Mouse (Mus musculus): Measurements from ENCODE around the gene Ubqln5. TPM values are rescaled to one million over a fixed set of nuclear protein-coding genes. Genes with fewer than 3 reads are reported as not detected.

Ubqln5 gene
- not detected in 2 replicates for polyA plus RNA-seq (2012; ENCODE audit: insufficient read depth, insufficient read length, low replicate concordance, missing spikeins)

GRCm38 (mm10) chr7:104129726-104130125 lies at the start of gene Ubqln5:
Gene Ubqln5 (minus strand): TSS chr7:104129826.
- Histone ChIP-seq H3K27ac (ENCODE audit: insufficient read depth, low read depth, low read length) (no peak within 1 kb of the TSS), H3K4me3 (ENCODE audit: insufficient read depth, low read depth, low read length) (no peak within 1 kb of the TSS), H3K4me1 (ENCODE audit: control insufficient read depth, insufficient read depth, low read length) (no peaks in the 10 kb centered on the region)
- WGBS, result 93% methylated on average over 5 of the region's 5 CpGs
- TF ChIP-seq CTCF (IDR thresholded peaks at IDR 0.05; ENCODE audit: insufficient read depth, low read depth, low read length) (no peak), POLR2A (IDR thresholded peaks at IDR 0.05; ENCODE audit: insufficient read depth, low read depth, low read length) (no peak)

GRCm38 (mm10) chr7:104179074-104179473 lies 49.4 kb upstream of the Ubqln5 start:
- Histone ChIP-seq H3K4me3 (ENCODE audit: insufficient read depth, low read depth, low read length) (no peak overlapping the region), H3K27ac (ENCODE audit: insufficient read depth, low read depth, low read length) (no peak overlapping the region), H3K4me1 (ENCODE audit: control insufficient read depth, insufficient read depth, low read length) (no peaks in the 10 kb centered on the region)
- TF ChIP-seq POLR2A (IDR thresholded peaks at IDR 0.05; ENCODE audit: insufficient read depth, low read depth, low read length), result no peak
- no peak for TF ChIP-seq CTCF (IDR thresholded peaks at IDR 0.05; ENCODE audit: insufficient read depth, low read depth, low read length)
- WGBS, result 69% methylated on average over 1 of the region's 1 CpGs

- no peak for TF ChIP-seq POLR2A (IDR thresholded peaks at IDR 0.05; ENCODE audit: insufficient read depth, low read depth, low read length)
- no peak for TF ChIP-seq CTCF (IDR thresholded peaks at IDR 0.05; ENCODE audit: insufficient read depth, low read depth, low read length)
- WGBS, result 31% methylated on average over 5 of the region's 5 CpGs
Observed at GRCm38 (mm10) chr7:104178422-104179054, 48.9 kb upstream of the Ubqln5 start.

GRCm38 (mm10) chr7:104175085-104175484 lies 45.5 kb upstream of the Ubqln5 start:
- 14% methylated on average over 1 of the region's 1 CpGs for WGBS
- no peak overlapping the region for H3K4me3 ChIP-seq (ENCODE audit: insufficient read depth, low read depth, low read length)
- no peaks in the 10 kb centered on the region for H3K4me1 ChIP-seq (ENCODE audit: control insufficient read depth, insufficient read depth, low read length)
- H3K27ac ChIP-seq (ENCODE audit: insufficient read depth, low read depth, low read length), result no peak overlapping the region
- TF ChIP-seq CTCF (IDR thresholded peaks at IDR 0.05; ENCODE audit: insufficient read depth, low read depth, low read length) (no peak), POLR2A (IDR thresholded peaks at IDR 0.05; ENCODE audit: insufficient read depth, low read depth, low read length) (no peak)

More at GRCm38 (mm10) chr7:104178422-104179054, 48.9 kb upstream of the Ubqln5 start:
- no peak overlapping the region for H3K4me3 ChIP-seq (ENCODE audit: insufficient read depth, low read depth, low read length)
- H3K27ac ChIP-seq (ENCODE audit: insufficient read depth, low read depth, low read length), result no peak overlapping the region
- no peaks in the 10 kb centered on the region for H3K4me1 ChIP-seq (ENCODE audit: control insufficient read depth, insufficient read depth, low read length)

- 75% methylated on average over 6 of the region's 6 CpGs for WGBS
- Histone ChIP-seq H3K4me3 (ENCODE audit: insufficient read depth, low read depth, low read length) (no peak overlapping the region), H3K4me1 (ENCODE audit: control insufficient read depth, insufficient read depth, low read length) (no peaks in the 10 kb centered on the region), H3K27ac (ENCODE audit: insufficient read depth, low read depth, low read length) (no peak overlapping the region)
- TF ChIP-seq CTCF (IDR thresholded peaks at IDR 0.05; ENCODE audit: insufficient read depth, low read depth, low read length) (no peak), POLR2A (IDR thresholded peaks at IDR 0.05; ENCODE audit: insufficient read depth, low read depth, low read length) (no peak)
Observed at GRCm38 (mm10) chr7:104169634-104170204, 40.1 kb upstream of the Ubqln5 start.

GRCm38 (mm10) chr7:104167105-104167504 lies 37.5 kb upstream of the Ubqln5 start:
- Histone ChIP-seq H3K4me1 (ENCODE audit: control insufficient read depth, insufficient read depth, low read length) (no peaks in the 10 kb centered on the region), H3K27ac (ENCODE audit: insufficient read depth, low read depth, low read length) (no peak overlapping the region), H3K4me3 (ENCODE audit: insufficient read depth, low read depth, low read length) (no peak overlapping the region)
- WGBS, result 85% methylated on average over 6 of the region's 6 CpGs
- TF ChIP-seq POLR2A (IDR thresholded peaks at IDR 0.05; ENCODE audit: insufficient read depth, low read depth, low read length), result no peak

- no peak for TF ChIP-seq POLR2A (IDR thresholded peaks at IDR 0.05; ENCODE audit: insufficient read depth, low read depth, low read length)
- no peak for TF ChIP-seq CTCF (IDR thresholded peaks at IDR 0.05; ENCODE audit: insufficient read depth, low read depth, low read length)
- Histone ChIP-seq H3K27ac (ENCODE audit: insufficient read depth, low read depth, low read length) (no peak within 1 kb of the TSS), H3K4me3 (ENCODE audit: insufficient read depth, low read depth, low read length) (no peak within 1 kb of the TSS), H3K4me1 (ENCODE audit: control insufficient read depth, insufficient read depth, low read length) (no peaks in the 10 kb centered on the region)
- WGBS, result 89% methylated on average over 2 of the region's 2 CpGs
Observed at GRCm38 (mm10) chr7:104150456-104150855, 20.8 kb upstream of the Ubqln5 start, which contains the start of gene Ubqlnl. Gene Ubqlnl (minus strand): TSS chr7:104150556.

- no peak for TF ChIP-seq CTCF (IDR thresholded peaks at IDR 0.05; ENCODE audit: insufficient read depth, low read depth, low read length)
- no peak for TF ChIP-seq POLR2A (IDR thresholded peaks at IDR 0.05; ENCODE audit: insufficient read depth, low read depth, low read length)
- H3K4me3 ChIP-seq (ENCODE audit: insufficient read depth, low read depth, low read length), result no peak within 1 kb of the TSS
- 79% methylated on average over 3 of the region's 3 CpGs for WGBS
Observed at GRCm38 (mm10) chr7:104143179-104143578, 13.6 kb upstream of the Ubqln5 start, which contains the start of gene Ubqln3. Gene Ubqln3 (minus strand): TSS chr7:104143279.

GRCm38 (mm10) chr7:104137305-104137704 lies 7.7 kb upstream of the Ubqln5 start, which contains the start of gene Olfr643:
Gene Olfr643 (minus strand): TSS chr7:104137405.
- Histone ChIP-seq H3K27ac (ENCODE audit: insufficient read depth, low read depth, low read length) (no peak within 1 kb of the TSS), H3K4me1 (ENCODE audit: control insufficient read depth, insufficient read depth, low read length) (no peaks in the 10 kb centered on the region), H3K4me3 (ENCODE audit: insufficient read depth, low read depth, low read length) (no peak within 1 kb of the TSS)
- 91% methylated on average over 5 of the region's 5 CpGs for WGBS
- TF ChIP-seq CTCF (IDR thresholded peaks at IDR 0.05; ENCODE audit: insufficient read depth, low read depth, low read length) (no peak), POLR2A (IDR thresholded peaks at IDR 0.05; ENCODE audit: insufficient read depth, low read depth, low read length) (no peak)

More at GRCm38 (mm10) chr7:104143179-104143578, 13.6 kb upstream of the Ubqln5 start, which contains the start of gene Ubqln3:
- Histone ChIP-seq H3K27ac (ENCODE audit: insufficient read depth, low read depth, low read length) (no peak within 1 kb of the TSS), H3K4me1 (ENCODE audit: control insufficient read depth, insufficient read depth, low read length) (no peaks in the 10 kb centered on the region)
